Mouse (Mus musculus) small intestine, adult 2 months (tissue): Measurements from ENCODE around the gene Wfdc21.

Source experiments
- CTCF ChIP-seq: fragments of 200-500 bp; IDR thresholded peaks from 2 replicates; pipeline ENCODE4 v1.5.1; 2012; ENCODE audit warnings: low read depth, mild to moderate bottlenecking, control low read depth, inconsistent platforms, low read length, moderate library complexity, mixed read lengths; ENCODE audit not compliant: insufficient replicate concordance, insufficient read length; ENCODE audit errors: extremely low read depth
- POLR2A ChIP-seq: fragments of 200-500 bp; IDR thresholded peaks from 2 replicates; pipeline ENCODE4 v1.6.1; 2012; ENCODE audit warnings: low read depth, mild to moderate bottlenecking, control low read depth, inconsistent platforms, low read length, moderate library complexity

GRCm38 (mm10) chr11:83802166-83802565 lies 55.4 kb downstream of the Wfdc21 start:
- no peak for TF ChIP-seq CTCF
- no peak for TF ChIP-seq POLR2A
